Mouse (Mus musculus) brain, adult 10 weeks (tissue): ENCODE measurements around the gene Ireb2. TPM values are rescaled to one million over a fixed set of nuclear protein-coding genes. Genes with fewer than 3 reads are reported as not detected.

ENCODE experiments used
- polyA plus RNA-seq: library from polyadenylated mRNA; stranded (reverse); fragments of 350-450 nt; fragmentation: Illumina TruSeq; extraction: RNeasy Lipid Tissue Mini Kit (QIAGEN cat#74804); gene quantifications from one replicate; pipeline ENCODE4 v1.2.3, GENCODE M21; 2015; ENCODE audit warnings: low read depth, low replicate concordance

Gene Ireb2
- 34.8 TPM for polyA plus RNA-seq

DNA sequence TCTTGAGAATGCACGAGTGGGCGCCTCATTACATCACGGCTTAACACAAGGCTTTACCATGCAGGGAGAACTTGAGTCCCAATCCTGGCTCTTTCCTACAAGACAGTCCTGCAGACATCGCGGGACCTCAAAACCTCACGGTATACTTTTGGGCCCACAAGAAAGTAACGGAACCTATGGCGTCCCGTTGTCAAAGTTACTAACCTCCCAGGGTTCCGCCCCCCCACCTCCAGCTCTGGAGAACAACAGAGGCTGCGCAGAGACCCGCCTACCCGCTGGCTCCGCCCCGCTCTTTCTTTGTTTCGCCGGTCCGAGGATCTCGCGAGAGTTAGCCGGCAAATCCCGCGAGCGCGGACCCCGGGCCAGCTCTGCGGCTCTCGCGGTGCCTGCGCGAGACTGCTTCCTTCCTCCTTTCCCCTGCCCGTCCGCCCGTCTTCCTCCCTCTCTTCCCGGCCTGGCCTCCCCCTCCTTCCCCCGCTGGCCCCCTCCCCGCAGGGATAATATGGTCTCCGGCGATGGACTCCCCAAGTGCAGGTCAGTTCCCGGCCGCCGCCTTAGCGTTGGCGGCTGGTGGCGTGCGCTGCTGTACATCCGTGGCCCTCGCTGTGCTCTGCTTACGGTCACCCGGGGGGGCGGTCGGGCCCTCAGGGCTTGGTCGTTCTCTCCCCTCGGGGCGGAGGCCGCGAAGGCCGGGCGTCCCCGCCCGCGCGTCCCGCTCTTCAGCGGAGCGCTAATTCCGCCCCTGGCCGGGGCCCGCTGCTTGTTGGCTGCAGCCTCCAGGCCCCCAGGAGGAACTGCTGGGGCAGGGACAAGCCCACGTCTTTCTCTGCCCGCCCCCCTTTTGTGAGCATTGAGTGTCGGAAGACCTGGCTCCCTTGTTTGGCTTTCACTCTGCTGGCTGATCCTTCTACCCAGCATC is at the start of gene Ireb2:
TSS of gene Ireb2 (plus strand) at position 427 of the 919 bp plus-strand sequence.

DNA sequence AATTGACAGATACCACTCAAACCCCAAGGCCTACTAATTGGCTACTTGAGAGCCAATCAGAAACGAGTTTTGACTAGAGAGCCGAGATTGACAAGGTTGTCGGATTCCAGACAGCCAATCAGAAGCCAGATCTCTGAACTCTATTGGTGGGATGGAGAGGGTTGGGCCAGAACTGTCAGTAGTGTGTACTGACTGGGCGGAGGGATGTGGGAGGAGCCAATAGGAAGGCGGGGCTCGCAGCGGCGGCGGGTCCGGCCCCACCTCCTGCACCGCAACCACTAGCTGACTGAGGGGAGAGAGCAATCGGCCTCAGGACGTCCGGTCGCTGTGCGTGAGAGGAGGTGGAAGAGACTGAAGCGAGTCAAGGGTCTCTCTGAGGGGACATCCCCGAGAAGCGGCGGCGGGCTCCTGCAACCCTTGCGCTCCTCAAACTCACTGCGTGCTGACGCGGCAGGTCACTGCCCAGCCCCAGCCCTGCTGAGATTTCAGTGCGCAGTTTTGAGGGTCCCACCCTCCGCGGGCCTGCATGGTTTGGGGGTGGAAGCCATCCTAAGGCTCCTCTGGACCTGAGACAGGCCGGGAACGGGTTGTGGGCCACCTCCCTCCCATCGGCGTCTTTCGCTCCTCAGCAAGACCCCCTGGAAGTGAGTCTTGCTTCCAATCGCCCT is 53.6 kb downstream of the Ireb2 start, which contains the start of gene Hykk:
TSS of gene Hykk (plus strand) at position 274 of the 668 bp plus-strand sequence.

DNA sequence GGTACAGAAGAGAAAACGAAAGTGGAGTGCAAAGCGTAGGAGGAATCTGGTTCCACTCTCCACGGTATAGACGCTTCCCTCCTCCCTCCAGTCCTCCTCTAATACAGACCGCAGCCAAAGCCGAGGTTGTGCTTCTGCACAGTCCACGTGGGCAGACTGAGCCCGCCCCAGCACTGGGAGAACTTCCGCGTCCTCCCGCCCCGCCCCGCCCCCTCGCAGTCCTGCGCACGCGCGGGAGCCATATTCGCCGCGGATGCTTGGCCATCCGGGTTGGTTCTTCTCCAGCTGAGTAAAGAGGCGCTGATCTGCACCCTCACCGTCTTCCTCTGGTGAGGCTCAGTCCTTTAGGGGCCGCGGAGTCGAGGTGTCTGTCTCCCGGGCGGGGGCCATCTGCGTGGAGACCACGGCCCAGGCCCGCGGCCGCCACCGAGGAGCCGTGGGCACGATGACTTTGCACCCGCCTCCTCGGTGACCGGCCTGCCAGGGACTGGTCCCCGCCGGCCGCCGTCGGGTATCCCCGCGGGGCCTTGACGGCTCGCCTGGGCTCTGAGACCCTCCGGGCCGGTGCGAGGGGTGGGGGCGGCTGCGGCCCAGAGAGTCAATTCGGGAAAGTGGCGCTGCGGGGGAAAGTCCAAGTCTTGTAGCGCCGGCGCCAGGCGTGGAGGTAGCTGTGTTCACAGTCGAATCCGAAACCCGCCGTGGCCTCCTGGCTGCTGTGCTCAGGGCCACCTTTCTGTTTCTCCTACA is 87.2 kb downstream of the Ireb2 start, which contains the start of the genes Psma4 and AY074887:
TSS of gene Psma4 (plus strand) at position 216 of the 747 bp plus-strand sequence.
TSS of gene AY074887 (minus strand) at position 424 of the 747 bp plus-strand sequence.

Other genes starting within 250 kb of the Ireb2 start
- gene Acsbg1, start 201.9 kb upstream of the Ireb2 start, polyA plus RNA-seq: 146 TPM
- 51.2 TPM for gene Dnaja4, start 164.9 kb upstream of the Ireb2 start, polyA plus RNA-seq
- gene Wdr61, start 129.3 kb upstream of the Ireb2 start, polyA plus RNA-seq: 86.9 TPM
- gene Crabp1, start 99.0 kb upstream of the Ireb2 start, polyA plus RNA-seq: 3.5 TPM
- 1.5 TPM for gene Hykk, start 53.5 kb downstream of the Ireb2 start, polyA plus RNA-seq
- 197 TPM for gene Psma4, start 87.0 kb downstream of the Ireb2 start, polyA plus RNA-seq
- not detected for gene AY074887, start 87.2 kb downstream of the Ireb2 start, polyA plus RNA-seq
- 3.2 TPM for gene Chrna5, start 117.1 kb downstream of the Ireb2 start, polyA plus RNA-seq
- 1.5 TPM for gene Chrna3, start 162.8 kb downstream of the Ireb2 start, polyA plus RNA-seq
- 0.68 TPM for gene Chrnb4, start 185.0 kb downstream of the Ireb2 start, polyA plus RNA-seq